Mouse (Mus musculus): ENCODE data around the gene Dlg2.

DNA sequence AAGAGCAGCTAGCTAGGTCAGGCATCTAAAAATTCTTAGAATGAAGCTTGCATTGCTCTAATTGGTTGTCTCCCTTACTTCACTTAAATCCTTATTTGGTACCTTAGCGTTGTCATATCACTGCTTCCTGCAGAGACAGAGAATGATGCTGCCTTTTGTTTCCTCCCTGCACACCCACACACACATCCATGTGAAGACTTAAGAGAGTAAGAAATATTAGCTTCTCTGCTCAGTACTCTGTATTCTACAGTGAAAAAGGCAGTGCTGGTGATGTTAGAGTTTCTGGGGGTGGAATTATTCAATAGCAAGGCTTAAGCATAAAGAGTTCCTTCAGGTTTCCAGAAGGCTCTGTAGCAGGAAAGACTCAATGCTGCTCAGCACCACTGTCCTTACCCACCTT is 272.2 kb downstream of the Dlg2 start:
- TF ChIP-seq CTCF (IDR thresholded peaks at IDR 0.05; ENCODE audit: low read depth, low read length) = no peak
- no peak for TF ChIP-seq POLR2A (IDR thresholded peaks at IDR 0.05; ENCODE audit: insufficient read depth, low read length)

All from ES-Bruce4 (cell line).